Mouse (Mus musculus) cerebellum, adult 9-10 months (tissue): Measurements from ENCODE around the gene Il23a.
"Not testable (repeated sequence)": the region's sequence is repeated elsewhere in the genome, so short reads cannot be mapped to it uniquely, and the experiment has no call there.

Source experiments
- DNase-seq: peaks from one replicate; pipeline ENCODE4 v3.0.0; 2022

Gene Il23a

GRCm38 (mm10) chr10:128263393-128264310 lies 34.9 kb downstream of the Il23a start:
- DNase-seq: no peak

- DNase-seq: no peak
Observed at GRCm38 (mm10) chr10:128262300-128262699, 36.3 kb downstream of the Il23a start.

GRCm38 (mm10) chr10:128260376-128260775 lies 38.2 kb downstream of the Il23a start:
- not testable (repeated sequence) for DNase-seq

DNA sequence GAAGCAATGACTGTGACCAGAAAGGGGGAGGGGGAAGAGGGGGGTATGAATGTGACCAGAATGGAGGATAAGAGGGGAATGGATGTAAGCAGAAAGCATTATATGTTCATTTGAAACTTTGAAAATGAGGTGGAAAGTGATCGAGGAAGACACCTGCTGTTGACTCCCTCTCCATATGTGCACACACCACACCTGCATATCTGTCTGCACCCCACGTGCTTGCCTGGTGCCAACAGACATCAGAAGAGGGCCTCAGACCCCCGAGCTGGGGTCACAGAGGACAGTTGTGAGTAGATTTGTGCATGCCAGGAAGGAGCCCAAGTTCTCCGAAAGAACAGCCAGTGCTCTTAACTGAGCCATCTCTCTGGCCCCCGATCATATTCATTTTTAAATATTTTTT lies 38.6 kb downstream of the Il23a start:
- no peak for DNase-seq

- DNase-seq: no peak
Observed at GRCm38 (mm10) chr10:128258953-128259352, 39.6 kb downstream of the Il23a start.

DNA sequence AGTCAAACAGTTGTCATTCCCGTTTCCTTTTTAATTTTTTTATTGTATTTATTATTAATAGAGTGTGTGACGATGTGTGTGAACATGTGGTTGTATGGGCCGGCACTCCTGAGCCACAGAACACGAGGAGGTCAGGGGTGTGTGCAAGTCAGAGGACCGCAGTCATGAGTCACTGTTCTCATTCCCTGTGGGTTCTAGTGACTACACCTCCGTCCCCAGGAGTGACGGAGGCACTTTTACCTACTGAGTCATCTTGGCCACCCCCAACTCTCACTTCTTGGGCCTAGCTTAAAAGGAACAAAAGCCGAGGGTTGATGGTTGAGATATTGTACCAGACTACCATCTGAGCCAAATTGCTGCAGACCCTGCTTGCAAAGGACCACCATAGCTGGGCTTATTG lies 42.2 kb downstream of the Il23a start:
- DNase-seq: no peak

DNA sequence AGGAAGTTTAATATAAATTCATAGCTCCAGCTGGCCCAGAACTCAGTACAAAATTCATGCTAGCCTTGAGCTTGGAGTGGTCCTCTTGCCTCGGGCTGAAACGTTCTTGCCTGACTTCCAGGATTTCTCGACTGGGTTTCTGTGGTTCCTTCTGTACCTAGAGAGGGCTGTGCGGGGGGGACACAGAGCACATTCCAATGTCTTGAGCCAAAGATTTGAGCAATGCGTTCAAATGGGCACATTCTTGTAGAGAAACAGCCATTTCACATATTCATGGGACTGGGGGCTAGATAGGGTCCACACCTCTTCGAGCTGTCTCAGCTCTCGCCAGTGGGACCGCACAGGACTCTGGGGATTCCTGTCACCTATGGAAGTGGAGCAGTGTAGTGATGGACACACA lies 42.6 kb downstream of the Il23a start:
- DNase-seq: no peak

DNA sequence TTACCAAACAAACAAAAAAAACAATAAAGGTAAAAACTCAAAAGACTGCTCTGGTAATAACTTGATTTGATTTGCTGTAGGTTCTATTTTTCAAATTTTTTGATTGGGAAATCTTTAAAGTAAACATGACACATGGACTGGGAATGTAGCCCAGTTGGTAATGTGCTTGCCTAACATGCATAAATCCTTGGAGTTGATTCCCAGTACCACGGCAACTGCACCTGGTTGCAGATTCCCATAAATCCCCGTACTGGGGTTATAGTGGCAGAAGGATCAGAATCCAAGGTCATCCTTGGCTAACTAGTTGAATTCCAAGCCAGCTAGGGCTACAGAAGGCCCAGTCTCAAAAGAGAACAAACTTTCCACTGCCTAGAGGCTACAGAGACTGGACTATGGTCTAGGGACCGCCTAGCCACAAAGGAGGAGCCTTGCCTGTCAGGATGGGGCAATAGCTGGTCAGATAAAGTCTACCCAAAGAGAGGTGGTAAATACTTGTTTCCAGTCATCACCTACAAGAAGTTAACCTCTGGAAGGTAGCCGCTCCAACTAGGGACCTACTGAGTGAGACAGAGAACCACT lies 44.8 kb downstream of the Il23a start, which contains the start of gene Apon:
Gene Apon (plus strand): TSS at position 420 of the 579 bp plus-strand sequence.
- no peak for DNase-seq

DNA sequence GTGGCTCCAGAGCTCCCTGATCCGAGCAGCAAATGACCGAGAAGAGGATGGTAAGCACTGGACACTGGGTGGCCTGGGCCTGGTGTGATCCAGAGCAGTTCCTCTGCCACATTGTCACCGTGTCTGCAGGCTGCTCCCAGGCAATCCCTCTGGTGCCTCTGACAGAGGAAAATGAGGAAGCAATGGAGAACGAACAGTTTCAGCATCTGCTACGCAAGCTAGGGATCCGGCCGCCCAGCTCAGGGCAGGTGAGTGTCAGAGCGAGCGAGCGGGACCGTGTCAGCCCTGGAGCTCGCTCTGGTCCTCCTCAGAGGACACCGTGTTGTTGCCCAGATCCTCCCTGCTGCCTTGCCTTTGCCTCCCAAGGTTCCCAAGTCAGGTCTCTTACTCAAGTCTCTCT lies 48.0 kb downstream of the Il23a start:
- DNase-seq: no peak

DNA sequence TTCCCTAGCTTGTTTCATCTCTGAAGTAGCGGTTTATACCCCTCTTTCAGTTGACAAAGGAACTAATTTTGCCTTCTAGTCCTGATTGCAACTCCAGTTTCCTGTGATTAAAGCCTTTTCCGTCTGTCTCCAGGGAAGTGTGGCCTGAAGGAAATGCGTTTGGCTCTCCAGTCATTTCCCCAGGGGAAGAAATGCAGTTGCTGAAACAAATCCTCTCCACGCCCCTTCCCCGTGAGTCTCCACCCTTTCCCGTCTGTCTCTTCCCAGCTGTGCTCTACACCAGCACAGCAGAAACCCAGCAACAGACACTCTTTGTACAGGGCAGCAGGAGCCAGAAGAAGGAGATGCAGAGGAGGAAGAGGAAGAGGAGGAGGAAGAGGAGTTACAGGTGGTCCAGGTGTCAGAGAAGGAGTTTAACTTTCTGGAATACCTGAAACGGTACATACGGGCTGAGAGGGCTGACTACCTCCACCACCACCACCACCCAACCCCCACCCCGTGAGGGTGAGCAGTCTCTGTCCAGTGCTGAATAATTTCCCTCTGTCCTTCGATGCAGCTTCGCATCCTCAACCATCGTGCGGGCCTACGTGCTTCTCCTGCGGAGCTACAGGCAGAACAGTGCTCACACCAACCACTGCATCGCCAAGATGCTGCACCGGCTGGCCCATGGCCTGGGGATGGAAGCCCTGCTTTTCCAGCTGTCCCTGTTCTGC lies 51.4 kb downstream of the Il23a start:
- no peak for DNase-seq
